Mouse (Mus musculus) limb, embryonic 12.5 days (tissue): ENCODE results near the gene Hoxc13. TPM values are rescaled to one million over a fixed set of nuclear protein-coding genes. Genes with fewer than 3 reads are reported as not detected.

Source experiments
- ATAC-seq: fragments of 200-750 bp; cut with Nextera tagmentation; 2 replicates; pipeline ENCODE4 v1.8.0; 2017; ENCODE audit warnings: low read depth, moderate TSS enrichment; ENCODE audit not compliant: insufficient number of reproducible peaks, insufficient read depth, low FRiP score, low TSS enrichment
- H3K27ac ChIP-seq: fragments of 300-500 bp; sonication (generic); 2 replicates; pipeline ENCODE4 v1.5.1; 2016; ENCODE audit warnings: mild to moderate bottlenecking, moderate library complexity
- H3K27me3 ChIP-seq: fragments of 300-500 bp; sonication (generic); 2 replicates; pipeline ENCODE4 v1.6.1; 2016; ENCODE audit warnings: mild to moderate bottlenecking, moderate library complexity
- H3K36me3 ChIP-seq: fragments of 300-500 bp; sonication (generic); 2 replicates; pipeline ENCODE4 v1.6.1; 2016; ENCODE audit warnings: mild to moderate bottlenecking, moderate library complexity
- H3K4me1 ChIP-seq: fragments of 300-500 bp; sonication (generic); replicated peaks from 2 replicates; pipeline ENCODE4 v1.6.1; 2016
- H3K4me2 ChIP-seq: fragments of 300-500 bp; sonication (generic); 2 replicates; pipeline ENCODE4 v1.6.1; 2016; ENCODE audit warnings: mild to moderate bottlenecking, moderate library complexity
- H3K4me3 ChIP-seq: fragments of 300-500 bp; sonication (generic); replicated peaks from 2 replicates; pipeline ENCODE4 v1.5.1; 2016; ENCODE audit warnings: mild to moderate bottlenecking
- H3K9ac ChIP-seq: fragments of 300-500 bp; sonication (generic); replicated peaks from 2 replicates; pipeline ENCODE4 v1.6.1; 2016; ENCODE audit warnings: mild to moderate bottlenecking, moderate library complexity
- H3K9me3 ChIP-seq: fragments of 300-500 bp; sonication (generic); 2 replicates; pipeline ENCODE4 v1.6.1; 2016; ENCODE audit warnings: mild to moderate bottlenecking, moderate library complexity
- WGBS: fragments of 180-500 bp; shearing (Covaris S2); methylation state at CpG from one replicate; pipeline ENCODE4 v1.1.7; 2016; 5-methylcytosine and 5-hydroxymethylcytosine counted together
- polyA plus RNA-seq: library from polyadenylated mRNA; unstranded; fragments of >200 nt; fragmentation: Nextera tagmentation; extraction: Ambion mirVana; gene quantifications from 2 replicates; pipeline ENCODE4 v1.2.1, GENCODE M21; 2016

The Hoxc13 gene
- polyA plus RNA-seq, 1 experiment from 2014 or later, result 5.0 TPM

- H3K4me2 ChIP-seq, result peak overlapping the region; percentile 43
- 1% methylated on average over 50 of the region's 50 CpGs for WGBS
Measured at GRCm38 (mm10) chr15:102937036-102937666, 16.2 kb downstream of the Hoxc13 start.

DNA sequence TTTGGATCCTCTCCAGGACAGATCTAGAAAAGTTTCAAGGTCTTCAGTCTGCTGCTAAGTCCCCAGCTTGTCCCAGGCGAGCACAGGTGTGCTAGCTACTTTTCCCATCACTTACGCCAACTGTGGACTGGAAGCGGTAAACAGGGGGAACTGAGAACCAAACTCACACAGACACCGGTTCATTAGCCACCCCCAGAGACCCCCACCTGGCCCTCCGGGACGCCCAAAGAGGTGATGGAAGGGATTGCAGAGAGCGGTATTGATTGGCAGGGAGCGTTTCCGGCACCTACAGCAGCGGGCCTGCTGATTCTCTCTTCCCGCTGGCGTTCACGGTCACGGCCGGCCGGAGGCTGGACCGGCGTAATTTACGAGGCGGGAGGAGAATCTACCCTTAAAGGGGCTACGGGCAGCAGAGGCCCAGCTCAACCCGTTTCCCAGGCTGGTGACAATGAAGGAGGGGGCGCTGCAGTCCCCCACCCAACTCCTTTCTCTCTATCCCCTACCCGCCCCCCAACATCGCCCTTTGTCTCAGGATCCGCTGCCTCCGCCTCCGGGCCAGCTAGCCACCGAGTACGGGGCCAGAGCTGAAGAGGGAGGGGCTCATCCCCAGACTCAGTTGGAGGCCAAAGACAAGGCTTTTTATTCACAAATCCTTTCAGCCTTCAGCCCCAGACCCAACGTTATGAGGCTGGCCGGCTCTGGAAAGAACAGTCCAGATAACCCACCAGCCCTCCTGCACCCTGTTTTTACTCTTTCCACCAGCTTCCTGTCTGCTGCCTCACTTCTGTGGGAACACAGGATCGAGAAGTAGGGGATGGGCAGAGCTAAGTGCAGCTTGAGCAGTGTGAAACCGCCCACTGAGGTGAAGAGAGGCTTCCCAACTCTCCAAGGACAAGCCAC is 18.6 kb downstream of the Hoxc13 start:
- H3K36me3 ChIP-seq, result no peaks in the 10 kb centered on the region
- H3K4me2 ChIP-seq, result peak overlapping the region; percentile 49
- ATAC-seq, result no peak
- WGBS, result 1% methylated on average over 34 of the region's 34 CpGs
- H3K9me3 ChIP-seq, result no peaks in the 10 kb centered on the region
- peak overlapping the region; percentile 37; the same call in 1 of the 2 replicates for H3K9ac ChIP-seq
- peaks cover 91% of the 10 kb centered on the region for H3K27me3 ChIP-seq
- peaks cover 29% of the 10 kb centered on the region for H3K4me1 ChIP-seq
- H3K4me3 ChIP-seq, result peak overlapping the region; percentile 24
- 0 out of 2 replicates have a peak overlapping the region, but pooled peaks have one; percentile 23 for H3K27ac ChIP-seq

More at GRCm38 (mm10) chr15:102937036-102937666, 16.2 kb downstream of the Hoxc13 start:
- Histone ChIP-seq H3K9ac (0 out of 2 replicates have a peak overlapping the region, but pooled peaks have one; percentile 31), H3K4me3 (peak overlapping the region; percentile 31), H3K27ac (no peak overlapping the region), H3K4me1 (peaks cover 23% of the 10 kb centered on the region), H3K9me3 (no peaks in the 10 kb centered on the region), H3K36me3 (no peaks in the 10 kb centered on the region), H3K27me3 (peaks cover 98% of the 10 kb centered on the region)
- ATAC-seq, result no peak

- Histone ChIP-seq H3K36me3 (no peaks in the 10 kb centered on the region), H3K9me3 (no peaks in the 10 kb centered on the region), H3K27ac (peak overlapping the region; percentile 31; the same call in 1 of the 2 replicates), H3K4me1 (peaks cover 17% of the 10 kb centered on the region), H3K9ac (peak overlapping the region; percentile 70), H3K27me3 (peaks cover 90% of the 10 kb centered on the region), H3K4me3 (peak overlapping the region; percentile 41), H3K4me2 (peak overlapping the region; percentile 59)
- no peak for ATAC-seq
- WGBS, result 1% methylated on average over 46 of the region's 53 CpGs
Measured at GRCm38 (mm10) chr15:102942739-102943467, 22.0 kb downstream of the Hoxc13 start.

DNA sequence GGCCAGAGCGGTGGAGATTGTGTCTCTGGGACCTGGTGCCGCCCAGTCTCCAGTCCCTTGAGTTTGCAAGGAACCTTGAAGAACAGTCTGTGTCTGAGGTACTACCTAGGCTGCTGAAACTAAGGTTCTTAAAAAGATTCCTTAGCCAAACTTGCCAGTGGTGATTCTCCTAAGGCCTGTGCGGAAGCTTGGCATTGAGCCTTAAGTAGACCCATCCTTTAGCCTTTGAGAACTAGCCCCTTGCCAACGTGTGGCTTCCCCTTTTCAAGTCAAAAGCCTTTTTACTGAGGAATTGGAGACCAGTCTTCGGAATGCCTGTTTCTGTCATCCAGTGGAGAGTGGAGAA is 22.5 kb downstream of the Hoxc13 start:
- H3K9ac ChIP-seq, result peak overlapping the region; percentile 70

DNA sequence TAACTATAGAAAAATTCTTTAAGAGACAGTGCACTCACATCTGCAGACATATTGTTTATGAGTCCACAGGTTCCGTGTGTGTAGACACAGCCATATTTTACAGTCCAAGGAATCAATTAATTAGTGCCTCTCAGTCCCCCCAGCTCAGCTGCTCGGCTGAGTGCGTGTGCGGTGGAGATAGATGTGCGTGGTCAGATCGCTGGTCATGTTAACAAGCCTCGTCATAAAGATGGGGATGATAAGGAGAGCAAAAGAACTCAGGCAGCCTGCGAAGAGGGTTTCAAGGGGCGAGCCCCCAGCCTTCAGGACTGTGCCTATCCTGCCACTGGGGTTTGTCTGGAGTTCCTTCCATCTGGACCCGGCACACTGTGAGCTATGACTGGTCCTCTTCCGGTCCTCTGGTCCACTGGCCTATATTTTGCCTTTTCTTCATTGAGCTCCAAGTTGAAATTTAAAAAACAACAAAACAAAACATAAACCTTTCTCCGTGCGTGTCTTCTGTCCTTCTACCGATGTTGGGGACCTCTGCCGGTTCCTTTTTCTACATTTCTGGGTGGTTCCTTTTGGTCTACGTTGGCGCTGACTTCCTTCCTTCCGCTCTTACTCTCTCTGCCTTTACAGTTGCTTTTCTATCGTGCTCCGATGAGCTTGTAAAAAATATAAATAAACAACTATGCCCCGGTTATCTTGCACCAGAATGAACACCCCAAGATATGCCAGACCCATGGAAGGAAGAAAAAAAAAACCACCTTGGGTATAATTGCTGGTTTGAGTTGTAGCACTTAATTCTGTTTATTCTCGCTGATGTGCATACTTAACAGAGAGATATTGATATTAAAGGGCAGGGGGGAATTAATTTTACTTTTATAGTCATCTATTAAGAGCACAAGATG is 24.5 kb downstream of the Hoxc13 start:
- Histone ChIP-seq H3K36me3 (no peaks in the 10 kb centered on the region), H3K4me1 (peaks cover 12% of the 10 kb centered on the region), H3K4me2 (peak overlapping the region; percentile 51), H3K9ac (peak overlapping the region; percentile 19; the same call in 1 of the 2 replicates), H3K9me3 (no peaks in the 10 kb centered on the region), H3K4me3 (peak overlapping the region; percentile 11; the same call in 1 of the 2 replicates), H3K27me3 (peaks cover 89% of the 10 kb centered on the region), H3K27ac (no peak overlapping the region)
- WGBS, result 8% methylated on average over 22 of the region's 22 CpGs
- ATAC-seq, result no peak

More for the DNA sequence above, 22.5 kb downstream of the Hoxc13 start:
- Histone ChIP-seq H3K4me1 (peaks cover 17% of the 10 kb centered on the region), H3K27ac (peak overlapping the region; percentile 31; the same call in 1 of the 2 replicates), H3K9me3 (no peaks in the 10 kb centered on the region), H3K4me3 (peak overlapping the region; percentile 41), H3K27me3 (peaks cover 90% of the 10 kb centered on the region), H3K4me2 (peak overlapping the region; percentile 59), H3K36me3 (no peaks in the 10 kb centered on the region)
- ATAC-seq, result no peak
- 4% methylated on average over 5 of the region's 5 CpGs for WGBS

DNA sequence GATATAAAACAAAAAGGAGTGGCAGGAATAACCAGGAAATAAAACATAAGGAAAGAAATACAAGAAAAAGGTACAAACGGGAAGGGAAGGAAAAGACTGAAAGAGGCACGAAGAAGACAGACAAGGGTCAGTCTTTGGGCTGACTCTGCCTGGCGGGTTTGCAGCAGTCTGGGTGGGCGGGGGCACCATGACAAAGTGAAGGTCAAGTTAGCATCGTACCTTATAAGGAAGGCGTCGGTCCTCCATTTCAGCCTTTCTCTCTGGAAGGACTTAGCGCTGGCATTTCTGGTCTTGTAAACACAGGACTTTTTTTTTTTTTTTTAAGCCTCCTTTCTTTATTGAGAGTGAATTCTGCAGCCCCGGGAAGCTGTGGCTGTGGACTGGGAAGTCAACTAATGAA is 26.4 kb downstream of the Hoxc13 start:
- H3K27me3 ChIP-seq, result peaks cover 89% of the 10 kb centered on the region
- H3K4me1 ChIP-seq, result peaks cover 26% of the 10 kb centered on the region
- H3K36me3 ChIP-seq, result no peaks in the 10 kb centered on the region
- no peaks in the 10 kb centered on the region for H3K9me3 ChIP-seq
- H3K27ac ChIP-seq, result peak overlapping the region; percentile 75
- peak overlapping the region; percentile 48; the same call in 1 of the 2 replicates for H3K9ac ChIP-seq
- 2% methylated on average over 9 of the region's 9 CpGs for WGBS
- ATAC-seq, result no peak
- H3K4me3 ChIP-seq, result peak overlapping the region; percentile 30
- peak overlapping the region; percentile 51 for H3K4me2 ChIP-seq

DNA sequence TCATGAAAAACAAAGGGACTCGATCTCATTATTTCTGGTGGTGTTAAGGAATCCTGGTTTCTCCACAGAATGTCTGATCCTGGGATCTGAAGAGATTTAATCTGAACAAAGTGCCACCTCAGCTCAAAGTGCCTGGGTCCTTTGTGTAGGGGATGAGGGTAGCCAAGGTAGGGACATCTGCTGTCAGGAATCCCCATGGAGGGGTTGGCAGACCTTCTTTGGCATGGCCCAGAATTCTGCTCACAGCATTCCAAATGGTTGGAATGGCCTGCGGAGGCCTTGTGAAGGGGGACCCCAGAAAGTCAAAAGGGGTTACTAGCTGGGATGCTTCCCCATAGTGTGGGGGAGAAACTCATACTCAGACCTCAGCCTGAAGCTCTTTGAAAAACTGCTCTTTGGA is 27.9 kb downstream of the Hoxc13 start:
- Histone ChIP-seq H3K27me3 (peaks cover 88% of the 10 kb centered on the region), H3K36me3 (no peaks in the 10 kb centered on the region), H3K27ac (peak overlapping the region; percentile 86), H3K9me3 (no peaks in the 10 kb centered on the region), H3K4me2 (peak overlapping the region; percentile 51), H3K4me1 (peaks cover 23% of the 10 kb centered on the region), H3K4me3 (peak overlapping the region; percentile 30), H3K9ac (0 out of 2 replicates have a peak overlapping the region, but pooled peaks have one; percentile 27)
- ATAC-seq, result no peak
- 10% methylated on average over 2 of the region's 2 CpGs for WGBS

- Histone ChIP-seq H3K4me2 (peak overlapping the region; percentile 51), H3K4me3 (peak overlapping the region; percentile 27), H3K36me3 (no peaks in the 10 kb centered on the region), H3K27me3 (peaks cover 94% of the 10 kb centered on the region), H3K9me3 (no peaks in the 10 kb centered on the region), H3K4me1 (peaks cover 29% of the 10 kb centered on the region), H3K27ac (peak overlapping the region; percentile 86), H3K9ac (peak overlapping the region; percentile 57)
- ATAC-seq, result 0 out of 2 replicates have a peak, but pooled peaks have one; percentile 16
- 2% methylated on average over 20 of the region's 20 CpGs for WGBS
Measured at GRCm38 (mm10) chr15:102949696-102950095, 28.8 kb downstream of the Hoxc13 start.

- peak overlapping the region; percentile 51 for H3K4me2 ChIP-seq
- H3K27ac ChIP-seq, result peak overlapping the region; percentile 79
- ATAC-seq, result no peak
- H3K36me3 ChIP-seq, result no peaks in the 10 kb centered on the region
- peaks cover 37% of the 10 kb centered on the region for H3K4me1 ChIP-seq
- peak overlapping the region; percentile 27 for H3K4me3 ChIP-seq
- no peaks in the 10 kb centered on the region for H3K9me3 ChIP-seq
- peaks cover 95% of the 10 kb centered on the region for H3K27me3 ChIP-seq
- H3K9ac ChIP-seq, result peak overlapping the region; percentile 57
- 7% methylated on average over 2 of the region's 2 CpGs for WGBS
Measured at GRCm38 (mm10) chr15:102950877-102951276, 30.0 kb downstream of the Hoxc13 start.

DNA sequence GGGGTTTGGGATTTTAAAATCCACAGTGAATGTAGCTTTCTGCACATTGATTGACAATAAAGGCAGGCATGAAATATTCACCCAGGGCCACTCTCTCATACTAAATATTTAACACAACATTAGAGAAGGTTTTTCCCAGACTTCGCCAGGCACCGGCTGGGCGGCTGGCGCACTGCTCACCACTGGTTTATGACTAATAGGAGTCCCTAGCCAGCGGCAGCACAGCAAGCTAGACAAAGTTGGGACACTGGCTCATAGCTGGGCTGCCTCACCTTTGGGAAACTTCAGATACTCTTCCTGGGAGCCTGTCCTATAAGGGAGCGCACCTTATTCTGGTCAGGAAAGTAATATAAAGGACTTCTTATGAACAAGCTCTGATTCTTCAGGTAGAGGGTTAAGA is 32.7 kb downstream of the Hoxc13 start:
- Histone ChIP-seq H3K36me3 (no peaks in the 10 kb centered on the region), H3K9me3 (no peaks in the 10 kb centered on the region), H3K27ac (peak overlapping the region; percentile 89), H3K4me2 (peak overlapping the region; percentile 60), H3K27me3 (peaks cover 95% of the 10 kb centered on the region), H3K4me3 (peak overlapping the region; percentile 55), H3K9ac (peak overlapping the region; percentile 81; the same call in 1 of the 2 replicates), H3K4me1 (peaks cover 62% of the 10 kb centered on the region)
- WGBS, result under 1% methylated on average over 6 of the region's 6 CpGs
- ATAC-seq, result no peak
